In genomic region chr4:135766976-135767375, GRCm38 (mm10) we compare ENCODE assay signal across 13 mouse cellular contexts. TPM values are rescaled to one million over a fixed set of nuclear protein-coding genes. Genes with fewer than 3 reads are reported as not detected.
DNase-seq lines count a peak whose midpoint lies in the region.
"Had no signal": no experiment of that assay in that cellular context is flagged by ENCODE, and none has a peak within 500 bp of the region (broad histone marks: within the 10 kb centered on the region; RNA-seq: fewer than 3 reads in every experiment).

No protein-coding gene starts in this region.

- intact Hi-C loops in heart, postnatal 14 days (cut with DNase I), result loop anchor here (5.0 kb wide), 2 partner anchors 55 to 85 kb away; no protein-coding TSS in a partner anchor
- intact Hi-C loops in heart, postnatal 25 days (cut with DNase I), result no loop called here

- peak; percentile 39 to 81 for DNase-seq in adrenal gland, adult (ENCODE audit: inconsistent age in 2 of 2, low spot score in 1 of 2)
- DNase-seq in adrenal gland, postnatal 4 days (ENCODE audit: low spot score in 2 of 2), result no peak
- DNase-seq in heart, postnatal 14 days, result peak; percentile 19 to 46
- no peak for DNase-seq in heart, postnatal 25 days (ENCODE audit: low spot score)
- DNase-seq in adrenal gland, adult 8-10 months, result peak; percentile 29
- peak; percentile 39 for DNase-seq in kidney, postnatal 10 days
- no peak for DNase-seq in yolk sac, embryonic 10.5 days (ENCODE audit: low spot score)
- DNase-seq in frontal cortex, postnatal 14 days (ENCODE audit: low spot score in 2 of 2), result no peak
- DNase-seq: cerebellum, postnatal 36 days; lung, postnatal 14 days; right cerebral cortex, postnatal 4 days had no signal

RNA-seq across cellular contexts. Expression of gene Myom3, which starts 7.5 kb away (rescaled TPM):
- 1 to 10 TPM; 3.5 to 9.2 TPM for total RNA-seq in adrenal gland, postnatal 4 days (2021)
- 1 to 10 TPM in 1 of 2 experiments, under 1 TPM in 1; 0.61 to 1.1 TPM for total RNA-seq in heart, postnatal 14 days (2021)
- total RNA-seq in heart, postnatal 25 days (2021), result under 1 TPM; 0.64 to 0.88 TPM
- total RNA-seq in adrenal gland, adult 8-10 months (2022), result under 1 TPM; 0.12 to 0.52 (median 0.22) TPM
- total RNA-seq: hematopoietic stem cell, adult 5-6 weeks had no signal

RNA-seq across cellular contexts. Expression of gene Il22ra1, which starts 39.0 kb away (rescaled TPM):
- total RNA-seq in adrenal gland, postnatal 4 days (2021), result 1 to 10 TPM; 3.7 to 3.8 TPM
- under 1 TPM; 0.44 to 0.53 TPM for total RNA-seq in heart, postnatal 14 days (2021)
- under 1 TPM; 0.13 to 0.28 TPM for total RNA-seq in heart, postnatal 25 days (2021)
- total RNA-seq in adrenal gland, adult 8-10 months (2022), result 1 to 10 TPM in 2 of 4 experiments, under 1 TPM in 1, not detected in 1; 0.35 to 2.5 (median 1.1) TPM
- total RNA-seq: CH12.LX; hematopoietic stem cell, adult 5-6 weeks had no signal

Comparison
In these comparisons a context has a peak if more than half of its experiments do, and no peak if none do; other contexts are left out.
1. DNase-seq: peak in adrenal gland, adult (2 of 2), heart, postnatal 14 days (2 of 2), adrenal gland, adult 8-10 months (single experiment) and kidney, postnatal 10 days (single experiment); none in adrenal gland, postnatal 4 days (0 of 2), heart, postnatal 25 days (single experiment), yolk sac, embryonic 10.5 days (single experiment) and frontal cortex, postnatal 14 days (0 of 2).